31 mouse cellular contexts compared by ENCODE assay signal in the genomic region with DNA sequence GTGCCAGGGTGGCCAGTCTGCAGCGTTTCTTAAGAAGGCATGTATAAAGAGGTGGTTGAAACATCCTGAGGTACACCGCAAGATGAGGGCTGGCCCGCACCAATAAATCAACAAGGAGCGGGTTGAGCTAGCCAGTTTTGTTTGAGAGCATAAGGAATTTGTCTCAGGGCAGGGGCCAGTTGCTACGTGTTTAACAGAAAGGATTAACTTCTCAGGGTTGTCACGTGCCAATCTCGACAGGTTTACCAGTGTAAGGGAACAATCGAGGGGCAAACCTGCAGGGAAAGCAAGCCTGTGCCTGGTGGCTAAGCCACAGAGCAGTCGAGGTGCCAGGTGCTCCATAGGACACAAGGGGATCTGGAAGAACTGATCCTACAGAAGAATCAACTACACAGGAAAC. TPM values are rescaled to one million over a fixed set of nuclear protein-coding genes. Genes with fewer than 3 reads are reported as not detected.
A peak's percentile ranks its signal among the peaks of the same experiment; 100 is the strongest.
DNase-seq lines count a peak whose midpoint lies in the region; ATAC-seq and TF ChIP-seq lines count a peak whose summit lies in the region.
"Had no signal": no experiment of that assay in that cellular context is flagged by ENCODE, and none has a peak within 500 bp of the region (broad histone marks: within the 10 kb centered on the region; RNA-seq: fewer than 3 reads in every experiment).

No protein-coding gene starts in this region.

- WGBS in limb, embryonic 14.5 days: 51% methylated on average over 9 of the region's 9 CpGs
- WGBS in limb, embryonic 10.5 days: 69% methylated on average over 9 of the region's 9 CpGs
- 34% methylated on average over 9 of the region's 9 CpGs for WGBS in stomach, postnatal 0 days

- 0 out of 2 replicates have a peak, but pooled peaks cover 14% of the 10 kb centered on the region for H3K27me3 ChIP-seq in limb, embryonic 14.5 days (ENCODE audit: control insufficient read depth, insufficient read depth, low read length)
- H3K27me3 ChIP-seq in limb, embryonic 10.5 days (ENCODE audit: low read depth, poor library complexity, severe bottlenecking): peaks cover 55% of the 10 kb centered on the region
- H3K27me3 ChIP-seq in stomach, postnatal 0 days (ENCODE audit: control insufficient read depth, insufficient read depth, low read length): no peaks in the 10 kb centered on the region
- H3K27me3 ChIP-seq: forebrain, embryonic 15.5 days; hindbrain, embryonic 15.5 days had no signal

- no peaks in the 10 kb centered on the region for H3K9me3 ChIP-seq in limb, embryonic 14.5 days (ENCODE audit: control insufficient read depth, low read length)
- H3K9me3 ChIP-seq in limb, embryonic 10.5 days (replicated peaks): no peaks in the 10 kb centered on the region
- no peaks in the 10 kb centered on the region for H3K9me3 ChIP-seq in stomach, postnatal 0 days (ENCODE audit: control insufficient read depth, low read length)
- H3K9me3 ChIP-seq: embryonic facial prominence, embryonic 13.5 days; forebrain, embryonic 12.5 days; forebrain, embryonic 15.5 days; hindbrain, embryonic 12.5 days; hindbrain, embryonic 15.5 days had no signal

- TF ChIP-seq POLR2A in limb, embryonic 14.5 days (IDR thresholded peaks at IDR 0.05; ENCODE audit: borderline replicate concordance, extremely low read depth, insufficient read depth, insufficient read length): no peak

- TF ChIP-seq EP300 in stomach, postnatal 0 days (optimal IDR thresholded peaks at IDR 0.05): peak; percentile 43

- 0 out of 2 replicates have a peak, but pooled peaks cover 3% of the 10 kb centered on the region for H3K4me1 ChIP-seq in limb, embryonic 14.5 days (ENCODE audit: control insufficient read depth, insufficient read depth, low read length)
- peaks cover 15% of the 10 kb centered on the region for H3K4me1 ChIP-seq in limb, embryonic 10.5 days
- H3K4me1 ChIP-seq in stomach, postnatal 0 days (replicated peaks; ENCODE audit: control insufficient read depth, insufficient read depth): no peaks in the 10 kb centered on the region

- no peak overlapping the region for H3K4me2 ChIP-seq in limb, embryonic 14.5 days (replicated peaks; ENCODE audit: low read depth, low read length, severe bottlenecking)
- no peak overlapping the region for H3K4me2 ChIP-seq in stomach, postnatal 0 days (replicated peaks; ENCODE audit: low read depth)
- H3K4me2 ChIP-seq: embryonic facial prominence, embryonic 13.5 days; forebrain, embryonic 12.5 days; forebrain, embryonic 15.5 days; heart, embryonic 11.5 days; hindbrain, embryonic 12.5 days; hindbrain, embryonic 15.5 days had no signal

- intact Hi-C loops in left cerebral cortex, postnatal 10 days (cut with DNase I): no loop called here

- H3K27ac ChIP-seq in limb, embryonic 14.5 days (replicated peaks; ENCODE audit: low read depth, low read length): no peak overlapping the region
- no peak overlapping the region for H3K27ac ChIP-seq in limb, embryonic 10.5 days
- peak overlapping the region; percentile 63 for H3K27ac ChIP-seq in stomach, postnatal 0 days (replicated peaks)
- H3K27ac ChIP-seq: embryonic facial prominence, embryonic 13.5 days; forebrain, embryonic 12.5 days; forebrain, embryonic 15.5 days; heart, adult 2 months; hindbrain, embryonic 12.5 days; hindbrain, embryonic 15.5 days had no signal

- H3K36me3 ChIP-seq in limb, embryonic 14.5 days (ENCODE audit: control insufficient read depth, insufficient read depth, low read length): no peaks in the 10 kb centered on the region
- H3K36me3 ChIP-seq in limb, embryonic 10.5 days: no peaks in the 10 kb centered on the region
- H3K36me3 ChIP-seq in stomach, postnatal 0 days (ENCODE audit: control insufficient read depth, insufficient read depth, low read length): no peaks in the 10 kb centered on the region
- H3K36me3 ChIP-seq: embryonic facial prominence, embryonic 13.5 days; forebrain, embryonic 12.5 days; forebrain, embryonic 15.5 days; G1E; hindbrain, embryonic 12.5 days; hindbrain, embryonic 15.5 days had no signal

- no peak for ATAC-seq in limb, embryonic 14.5 days (ENCODE audit: low FRiP score, low read depth)
- ATAC-seq in stomach, postnatal 0 days (ENCODE audit: low FRiP score, low TSS enrichment): no peak
- ATAC-seq: forebrain, embryonic 15.5 days; Patski had no signal

- DNase-seq in limb, embryonic 14.5 days (ENCODE audit: low spot score): peak; percentile 35
- DNase-seq in limb, embryonic 10.5 days (ENCODE audit: low spot score): no peak
- peak; percentile 32 to 43 for DNase-seq in urinary bladder, postnatal 36 days (ENCODE audit: low spot score in 2 of 2)
- no peak for DNase-seq in urinary bladder, postnatal 10 days (ENCODE audit: low spot score)
- no peak for DNase-seq in stomach, postnatal 0 days (ENCODE audit: low spot score)
- DNase-seq in left cerebral cortex, postnatal 10 days (ENCODE audit: extremely low spot score in 1 of 2, low spot score in 2 of 2): no peak
- DNase-seq: adrenal gland, postnatal 10 days; adrenal gland, postnatal 36 days; B cell, adult 2 months; cerebellum, adult 18-20 months; cerebellum, adult 9-10 months; cerebellum, postnatal 14 days; gastrocnemius, postnatal 25 days; heart, adult 2 months had no signal

- no peak for TF ChIP-seq CTCF in stomach, postnatal 0 days (IDR thresholded peaks at IDR 0.05; ENCODE audit: low read depth)

- no peak overlapping the region for H3K4me3 ChIP-seq in limb, embryonic 14.5 days (replicated peaks; ENCODE audit: low read length)
- H3K4me3 ChIP-seq in limb, embryonic 10.5 days: no peak overlapping the region
- H3K4me3 ChIP-seq in stomach, postnatal 0 days (ENCODE audit: low read depth, low read length): no peak overlapping the region
- H3K4me3 ChIP-seq: embryonic facial prominence, embryonic 13.5 days; forebrain, embryonic 12.5 days; forebrain, embryonic 15.5 days; heart, adult 2 months; hindbrain, embryonic 12.5 days; hindbrain, embryonic 15.5 days had no signal

- no peak overlapping the region for H3K9ac ChIP-seq in limb, embryonic 14.5 days (ENCODE audit: low read depth, low read length, severe bottlenecking)
- no peak overlapping the region for H3K9ac ChIP-seq in stomach, postnatal 0 days (ENCODE audit: low read length)
- H3K9ac ChIP-seq: embryonic facial prominence, embryonic 13.5 days; forebrain, embryonic 12.5 days; forebrain, embryonic 15.5 days; hindbrain, embryonic 12.5 days; hindbrain, embryonic 15.5 days had no signal

RNA-seq across cellular contexts. Expression of a gene that starts 7.4 kb away (rescaled TPM):
- polyA plus RNA-seq in limb, embryonic 14.5 days (2012; rRNA removed): 149 and 235 TPM in 2 replicates
- polyA plus RNA-seq in limb, embryonic 14.5 days (2014; fragmentation: Nextera tagmentation; extraction: Ambion mirVana): 167 and 206 TPM in 2 replicates
- 0.59 and 0.96 TPM in 2 replicates for polyA plus RNA-seq in limb, embryonic 10.5 days (2016; fragmentation: Nextera tagmentation; extraction: Ambion mirVana)
- polyA plus RNA-seq in stomach, postnatal 0 days (2015; fragmentation: Nextera tagmentation; extraction: Ambion mirVana): 588 and 700 TPM in 2 replicates
- total RNA-seq in left cerebral cortex, postnatal 10 days (2021): 1 to 10 TPM; 4.4 to 4.5 TPM
- total RNA-seq: CH12.LX; gastrocnemius, adult 8-10 months; gastrocnemius, postnatal 25 days; granulocyte monocyte progenitor cell, adult 5-6 weeks; heart, adult 2 months; heart, postnatal 25 days; hematopoietic stem cell, adult 5-6 weeks had no signal
- polyA plus RNA-seq: G1E, Patski had no signal

RNA-seq across cellular contexts. Expression of a gene that starts 25.2 kb away (rescaled TPM):
- 0.37 and 0.45 TPM in 2 replicates for polyA plus RNA-seq in limb, embryonic 14.5 days (2012; rRNA removed)
- polyA plus RNA-seq in limb, embryonic 14.5 days (2014; fragmentation: Nextera tagmentation; extraction: Ambion mirVana): 0.34 and 0.46 TPM in 2 replicates
- not detected in 2 replicates for polyA plus RNA-seq in limb, embryonic 10.5 days (2016; fragmentation: Nextera tagmentation; extraction: Ambion mirVana)
- polyA plus RNA-seq in stomach, postnatal 0 days (2015; fragmentation: Nextera tagmentation; extraction: Ambion mirVana): not detected in 2 replicates
- total RNA-seq in left cerebral cortex, postnatal 10 days (2021): under 1 TPM; 0.16 to 0.34 TPM
- total RNA-seq: adrenal gland, adult 18-20 months; adrenal gland, postnatal 10 days; adrenal gland, postnatal 36 days; CH12.LX; G1E; gastrocnemius, adult 8-10 months; gastrocnemius, postnatal 25 days; granulocyte monocyte progenitor cell, adult 5-6 weeks; heart, adult 2 months; heart, postnatal 25 days; hematopoietic stem cell, adult 5-6 weeks had no signal
- polyA plus RNA-seq: forebrain, embryonic 12.5 days; forebrain, embryonic 15.5 days; G1E; heart, adult 2 months; heart, embryonic 11.5 days; heart, embryonic 14.5 days; heart, postnatal 0 days; hindbrain, embryonic 12.5 days; intestine, embryonic 14.5 days; Patski had no signal

RNA-seq across cellular contexts. Expression of a gene that starts 26.3 kb away (rescaled TPM):
- 10.0 and 19.9 TPM in 2 replicates for polyA plus RNA-seq in limb, embryonic 14.5 days (2012; rRNA removed)
- polyA plus RNA-seq in limb, embryonic 14.5 days (2014; fragmentation: Nextera tagmentation; extraction: Ambion mirVana): 16.4 and 32.8 TPM in 2 replicates
- polyA plus RNA-seq in limb, embryonic 10.5 days (2016; fragmentation: Nextera tagmentation; extraction: Ambion mirVana): not detected in 2 replicates
- polyA plus RNA-seq in stomach, postnatal 0 days (2015; fragmentation: Nextera tagmentation; extraction: Ambion mirVana): 5.1 and 5.3 TPM in 2 replicates
- total RNA-seq in left cerebral cortex, postnatal 10 days (2021): 10 to 100 TPM; 13.1 to 17.9 TPM
- total RNA-seq: adrenal gland, adult 18-20 months; adrenal gland, postnatal 10 days; adrenal gland, postnatal 36 days; CH12.LX; gastrocnemius, adult 8-10 months; gastrocnemius, postnatal 25 days; granulocyte monocyte progenitor cell, adult 5-6 weeks; heart, postnatal 25 days; hematopoietic stem cell, adult 5-6 weeks had no signal
- polyA plus RNA-seq: forebrain, embryonic 12.5 days; G1E; heart, adult 2 months; heart, embryonic 11.5 days; heart, embryonic 14.5 days; heart, postnatal 0 days; hindbrain, embryonic 12.5 days; intestine, embryonic 14.5 days; Patski had no signal

RNA-seq across cellular contexts. Expression of a gene that starts 41.0 kb away (rescaled TPM):
- 0.03 and 0.04 TPM in 2 replicates for polyA plus RNA-seq in limb, embryonic 14.5 days (2012; rRNA removed)
- polyA plus RNA-seq in limb, embryonic 14.5 days (2014; fragmentation: Nextera tagmentation; extraction: Ambion mirVana): not detected in 2 replicates
- polyA plus RNA-seq in limb, embryonic 10.5 days (2016; fragmentation: Nextera tagmentation; extraction: Ambion mirVana): not detected in 2 replicates
- not detected in 2 replicates for polyA plus RNA-seq in stomach, postnatal 0 days (2015; fragmentation: Nextera tagmentation; extraction: Ambion mirVana)
- total RNA-seq in left cerebral cortex, postnatal 10 days (2021): 1 to 10 TPM; 1.0 to 1.6 TPM
- total RNA-seq: adrenal gland, adult 18-20 months; adrenal gland, postnatal 10 days; adrenal gland, postnatal 36 days; CH12.LX; G1E; gastrocnemius, adult 8-10 months; gastrocnemius, postnatal 25 days; granulocyte monocyte progenitor cell, adult 5-6 weeks; heart, adult 2 months; heart, postnatal 25 days; hematopoietic stem cell, adult 5-6 weeks had no signal
- polyA plus RNA-seq: G1E; heart, adult 2 months; heart, embryonic 11.5 days; heart, embryonic 14.5 days; heart, postnatal 0 days; intestine, embryonic 14.5 days; Patski had no signal

RNA-seq across cellular contexts. Expression of a gene that starts 49.5 kb away (rescaled TPM):
- polyA plus RNA-seq in limb, embryonic 14.5 days (2012; rRNA removed): not detected in 2 replicates
- 0.08 TPM in 1 of 2 replicates, not detected in the other for polyA plus RNA-seq in limb, embryonic 14.5 days (2014; fragmentation: Nextera tagmentation; extraction: Ambion mirVana)
- polyA plus RNA-seq in limb, embryonic 10.5 days (2016; fragmentation: Nextera tagmentation; extraction: Ambion mirVana): not detected in 2 replicates
- polyA plus RNA-seq in stomach, postnatal 0 days (2015; fragmentation: Nextera tagmentation; extraction: Ambion mirVana): 1.9 and 2.2 TPM in 2 replicates
- total RNA-seq in left cerebral cortex, postnatal 10 days (2021): not detected
- total RNA-seq: adrenal gland, postnatal 10 days; adrenal gland, postnatal 36 days; CH12.LX; gastrocnemius, adult 8-10 months; gastrocnemius, postnatal 25 days; granulocyte monocyte progenitor cell, adult 5-6 weeks; heart, adult 2 months; heart, postnatal 25 days; hematopoietic stem cell, adult 5-6 weeks had no signal
- polyA plus RNA-seq: forebrain, embryonic 12.5 days; forebrain, embryonic 15.5 days; G1E; heart, adult 2 months; heart, embryonic 11.5 days; heart, embryonic 14.5 days; heart, postnatal 0 days; hindbrain, embryonic 12.5 days; hindbrain, embryonic 15.5 days; intestine, embryonic 14.5 days; Patski had no signal

Comparison
In these comparisons a context has a peak if more than half of its experiments do, and no peak if none do; other contexts are left out.
1. DNase-seq: peak in limb, embryonic 14.5 days (single experiment) and urinary bladder, postnatal 36 days (2 of 2); none in limb, embryonic 10.5 days (single experiment), urinary bladder, postnatal 10 days (single experiment), stomach, postnatal 0 days (single experiment) and left cerebral cortex, postnatal 10 days (0 of 2).
2. RNA of a gene that starts 7.4 kb away (polyA plus RNA-seq): 588 to 700 TPM in stomach, postnatal 0 days and 149 to 235 TPM in limb, embryonic 14.5 days; 0.59 to 0.96 TPM in limb, embryonic 10.5 days; every median in the first group is over 10 times any median in the second.